Mouse (Mus musculus) spleen, postnatal 36 days (tissue): ENCODE data around the gene Gjd2.

Experiments
- DNase-seq, 2 experiments: peaks; one replicate each; pipeline ENCODE4 v3.0.0; 2022; ENCODE audit warnings: low spot score in 2 of 2, mixed read lengths in 1 of 2

The Gjd2 gene

GRCm38 (mm10) chr2:114013295-114013771 is at the start of gene Gjd2:
Gene Gjd2 (minus strand): TSS chr2:114013619.
- no peak for DNase-seq

DNA sequence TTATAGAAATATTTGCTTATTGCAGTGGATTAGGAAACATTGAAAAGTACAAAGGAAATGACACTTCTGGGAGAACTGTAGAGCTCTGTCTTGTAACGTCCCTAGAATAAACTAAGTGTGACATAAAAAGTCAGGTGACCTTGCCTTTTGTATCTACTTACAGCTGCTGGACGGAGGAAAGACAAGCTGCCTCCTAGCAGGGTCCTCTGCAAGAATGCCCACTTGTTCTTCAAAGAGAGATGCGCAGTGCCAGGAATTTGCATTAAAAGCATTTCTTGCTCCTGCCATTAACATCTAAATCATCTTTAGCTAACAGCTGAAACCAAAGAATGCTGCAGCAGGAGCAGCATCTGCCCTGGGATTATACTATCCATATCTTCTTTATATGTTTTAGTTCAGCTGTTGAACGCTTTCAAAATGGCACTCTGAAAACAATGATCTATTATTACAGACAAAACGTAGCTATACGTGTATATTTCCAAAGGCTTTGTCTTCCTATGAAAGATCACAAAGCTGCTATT is 46.7 kb upstream of the Gjd2 start:
- no peak for DNase-seq

DNA sequence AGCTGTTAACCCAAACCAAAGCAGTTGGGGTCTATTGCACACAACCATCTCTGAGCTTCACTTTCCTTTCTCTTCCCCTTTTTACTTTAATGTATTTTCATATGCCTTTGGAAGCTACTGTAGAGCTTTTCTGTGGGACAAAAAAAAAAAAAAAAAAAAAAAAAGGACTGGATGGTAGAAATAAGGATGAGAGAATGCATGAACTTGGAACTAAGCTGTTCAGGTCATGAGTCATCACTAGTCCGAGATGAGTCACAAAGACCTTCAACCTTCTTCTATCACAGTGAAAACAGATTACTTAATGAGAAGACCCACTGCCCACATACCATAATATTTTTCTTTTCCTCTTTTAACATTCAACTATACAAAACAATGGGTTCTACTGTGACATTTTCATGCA is 46.2 kb upstream of the Gjd2 start:
- DNase-seq: no peak

DNA sequence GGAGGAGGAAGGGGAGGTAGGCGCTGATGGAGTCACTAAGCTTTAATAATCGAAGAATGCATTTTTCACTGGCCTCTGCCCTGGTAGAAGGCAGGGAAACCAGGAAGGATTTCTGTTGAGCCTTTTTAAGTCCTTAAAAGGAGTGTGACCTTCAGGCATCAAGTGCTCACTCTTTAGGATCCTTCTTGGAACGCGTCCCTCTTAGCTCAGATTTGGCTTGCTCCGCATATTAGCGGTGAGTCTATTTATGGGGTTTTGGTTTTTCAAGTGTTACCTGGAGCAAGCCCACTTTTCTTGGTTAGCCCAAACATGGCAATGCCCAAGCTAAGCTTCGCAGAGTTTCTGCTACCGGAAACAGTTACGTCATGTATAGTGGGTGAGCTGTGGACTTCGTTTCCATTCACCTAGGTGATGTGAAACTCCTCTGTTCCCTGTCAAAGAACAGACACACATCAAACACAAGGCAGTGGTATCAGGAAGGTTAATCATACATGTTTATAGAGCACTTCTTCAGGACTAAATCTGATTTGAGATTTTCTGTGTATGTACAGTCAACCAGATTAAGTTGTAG is 44.9 kb upstream of the Gjd2 start:
- no peak for DNase-seq

- DNase-seq: no peak
These were observed 44.0 kb upstream of the Gjd2 start for GRCm38 (mm10) chr2:114057303-114057853.

- no peak for DNase-seq
These were observed 40.7 kb upstream of the Gjd2 start for GRCm38 (mm10) chr2:114054129-114054528.

GRCm38 (mm10) chr2:114052696-114053598 is 39.5 kb upstream of the Gjd2 start, which contains the start of gene Actc1:
Gene Actc1 (minus strand): TSS chr2:114053548.
- no peak for DNase-seq

- no peak for DNase-seq
These were observed 38.4 kb upstream of the Gjd2 start for GRCm38 (mm10) chr2:114051871-114052241.

GRCm38 (mm10) chr2:114051111-114051870 is 37.9 kb upstream of the Gjd2 start:
- DNase-seq: no peak

DNA sequence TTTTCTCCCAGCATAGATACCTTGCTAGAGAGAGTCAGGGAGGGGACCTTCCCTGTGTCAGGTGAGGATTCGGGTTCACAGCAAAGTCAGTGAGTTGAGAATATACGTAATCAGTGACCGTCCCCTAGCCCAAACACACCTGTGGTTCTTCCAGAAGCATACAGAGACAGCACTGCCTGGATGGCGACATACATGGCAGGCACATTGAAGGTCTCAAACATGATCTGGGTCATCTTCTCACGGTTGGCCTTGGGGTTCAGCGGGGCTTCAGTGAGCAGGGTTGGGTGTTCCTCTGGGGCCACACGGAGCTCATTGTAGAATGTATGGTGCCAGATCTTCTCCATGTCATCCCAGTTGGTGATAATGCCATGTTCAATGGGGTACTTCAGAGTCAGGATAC is 36.7 kb upstream of the Gjd2 start:
- DNase-seq: no peak

DNA sequence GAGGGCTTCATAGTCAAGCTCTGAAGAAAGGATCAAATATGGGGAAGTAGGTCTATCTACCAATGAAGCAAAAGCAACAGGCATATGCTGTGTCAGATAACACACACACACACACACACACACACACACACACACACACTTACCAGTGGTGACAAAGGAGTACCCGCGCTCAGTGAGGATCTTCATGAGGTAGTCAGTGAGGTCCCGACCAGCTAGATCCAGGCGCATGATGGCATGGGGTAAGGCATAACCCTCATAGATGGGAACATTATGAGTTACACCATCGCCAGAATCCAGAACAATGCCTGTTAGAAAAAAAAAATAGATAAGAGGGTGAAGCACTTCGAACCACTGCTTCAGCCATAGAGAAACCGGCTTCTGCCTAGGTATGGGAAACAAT is 36.0 kb upstream of the Gjd2 start:
- no peak for DNase-seq

- DNase-seq: no peak
These were observed 34.7 kb upstream of the Gjd2 start for GRCm38 (mm10) chr2:114047960-114048611.

- no peak for DNase-seq
These were observed 32.8 kb upstream of the Gjd2 start for GRCm38 (mm10) chr2:114046151-114046664.

DNA sequence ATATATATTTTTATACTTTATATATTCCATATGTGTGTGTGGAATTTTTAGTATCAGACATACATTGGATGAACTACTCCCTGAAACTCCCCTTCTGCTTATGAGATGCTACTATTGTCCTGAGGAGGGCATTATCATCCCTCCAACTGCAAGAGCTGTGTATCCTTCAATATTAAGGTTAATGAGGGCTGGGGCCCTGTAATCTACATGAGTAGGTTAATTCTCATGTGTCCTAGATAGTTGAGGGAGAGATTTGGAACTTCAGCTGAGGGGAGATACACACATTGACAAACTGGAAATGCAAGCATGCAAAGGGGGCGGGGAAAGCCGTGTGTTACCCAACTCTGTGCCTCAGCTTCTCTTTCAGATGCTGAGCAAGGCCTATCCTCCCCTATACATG is 24.5 kb upstream of the Gjd2 start:
- no peak for DNase-seq

GRCm38 (mm10) chr2:114032259-114032658 is 18.8 kb upstream of the Gjd2 start:
- DNase-seq: no peak

- DNase-seq: no peak
These were observed 10.0 kb upstream of the Gjd2 start for GRCm38 (mm10) chr2:114023383-114023782.

GRCm38 (mm10) chr2:114020210-114020563 is 6.8 kb upstream of the Gjd2 start:
- DNase-seq: no peak

GRCm38 (mm10) chr2:114019474-114020209 is 6.2 kb upstream of the Gjd2 start:
- DNase-seq: no peak

- DNase-seq: no peak
These were observed 4.7 kb upstream of the Gjd2 start for GRCm38 (mm10) chr2:114018136-114018535.

DNA sequence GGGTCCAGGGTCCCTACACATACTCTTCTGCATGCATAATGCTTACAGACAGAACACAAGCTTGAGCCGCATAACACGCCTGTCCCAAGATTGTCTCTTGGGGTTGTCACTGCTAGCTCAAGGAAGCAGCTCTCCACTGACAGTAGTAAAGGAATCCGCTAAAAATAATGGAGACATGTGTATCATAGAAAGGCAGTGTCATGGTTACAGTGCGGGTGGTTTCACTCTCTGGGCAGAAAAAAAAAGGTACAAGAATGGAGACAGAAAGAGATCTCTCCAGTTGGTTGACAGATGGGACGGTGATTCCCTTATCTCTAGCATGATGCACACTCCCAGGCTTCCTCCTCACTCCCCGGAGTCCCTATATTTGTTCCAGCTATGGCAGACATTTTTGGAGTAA is 1.4 kb upstream of the Gjd2 start:
- no peak for DNase-seq
